Mouse (Mus musculus): ENCODE measurements around the gene Cadm2.

Cadm2 gene

DNA sequence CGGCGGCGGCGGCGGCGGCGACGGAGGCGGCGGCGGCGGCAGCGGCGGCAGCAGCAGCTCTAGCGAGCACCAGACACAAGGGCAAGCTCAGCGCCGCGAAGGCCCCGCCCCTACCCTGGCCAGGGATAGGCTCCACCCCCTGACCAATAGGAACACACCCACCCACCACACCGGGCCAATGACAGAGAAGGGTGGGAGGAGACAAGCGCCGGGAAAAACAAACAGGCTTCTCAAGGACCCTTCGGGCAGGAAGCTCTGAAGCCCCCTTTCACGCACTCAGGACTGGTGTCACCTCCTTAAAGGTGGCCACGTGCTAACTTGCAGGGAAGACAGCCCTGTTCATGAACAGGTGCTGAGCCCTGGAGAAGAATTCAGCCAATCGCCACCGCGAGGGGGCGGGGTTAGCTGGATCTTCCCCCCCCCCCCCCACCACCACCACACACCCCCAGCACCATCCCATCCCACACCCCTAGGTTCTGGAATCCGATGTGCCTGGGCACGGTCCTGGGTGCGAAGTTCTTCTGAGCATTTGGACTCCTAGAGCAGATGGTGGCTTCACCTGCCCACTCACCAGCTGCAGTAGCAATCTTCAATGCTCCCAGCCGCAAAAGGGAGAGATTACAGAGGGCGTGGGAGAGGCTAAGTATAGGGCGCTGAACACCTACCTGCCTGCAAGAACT, at the start of gene Cadm2:
TSS of gene Cadm2 (minus strand) at position 83 of the 680 bp plus-strand sequence.
- in situ Hi-C loops (cut with MboI; ENCODE audit: low pct_unique_long_range_greater_than_20kb in 1 of 2, low sequenced_read_pairs in 2 of 2, unreplicated experiment in 1 of 2): no loop called here

DNA sequence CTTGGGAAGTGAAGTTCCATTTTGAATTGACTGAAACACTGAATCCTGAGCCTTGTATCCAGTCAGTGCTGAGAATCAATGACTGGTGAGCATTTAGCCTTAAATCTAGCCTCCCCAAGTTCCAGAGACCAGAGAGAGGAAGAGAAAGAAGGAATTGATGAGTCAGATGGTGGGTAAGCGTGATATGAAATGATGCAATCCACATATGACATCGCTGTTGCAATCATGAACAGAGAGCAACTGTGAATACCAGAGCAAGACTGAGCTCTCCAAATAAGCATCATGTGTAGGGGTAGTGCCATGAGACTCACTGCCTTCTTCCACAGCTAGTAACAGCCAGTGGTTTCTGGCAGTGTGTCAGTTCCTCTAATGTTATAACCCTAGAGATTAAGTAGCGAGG, 26.2 kb upstream of the Cadm2 start:
- in situ Hi-C loops (cut with MboI; ENCODE audit: low pct_unique_long_range_greater_than_20kb in 1 of 2, low sequenced_read_pairs in 2 of 2, unreplicated experiment in 1 of 2): no loop called here

DNA sequence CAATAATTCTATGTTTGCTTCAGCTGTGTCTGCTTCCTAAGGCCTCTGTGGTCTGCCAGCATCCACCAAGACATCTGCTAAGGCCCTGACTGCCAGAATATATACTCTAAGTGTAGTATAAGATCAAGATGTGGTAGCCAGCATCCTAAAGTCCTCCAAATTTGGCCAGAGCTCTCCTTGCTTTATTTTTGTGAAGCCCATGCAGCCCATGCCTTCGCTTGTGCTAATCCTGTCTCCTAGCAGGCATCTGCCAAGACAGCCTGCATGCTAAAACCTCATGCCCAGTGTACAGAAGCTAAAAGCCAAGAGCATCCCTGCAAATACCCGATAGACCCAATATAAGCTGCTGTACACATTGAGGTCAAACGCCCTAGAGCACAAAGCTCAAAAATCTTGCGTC, 22.9 kb upstream of the Cadm2 start:
- in situ Hi-C loops (cut with MboI; ENCODE audit: low pct_unique_long_range_greater_than_20kb in 1 of 2, low sequenced_read_pairs in 2 of 2, unreplicated experiment in 1 of 2): no loop called here

DNA sequence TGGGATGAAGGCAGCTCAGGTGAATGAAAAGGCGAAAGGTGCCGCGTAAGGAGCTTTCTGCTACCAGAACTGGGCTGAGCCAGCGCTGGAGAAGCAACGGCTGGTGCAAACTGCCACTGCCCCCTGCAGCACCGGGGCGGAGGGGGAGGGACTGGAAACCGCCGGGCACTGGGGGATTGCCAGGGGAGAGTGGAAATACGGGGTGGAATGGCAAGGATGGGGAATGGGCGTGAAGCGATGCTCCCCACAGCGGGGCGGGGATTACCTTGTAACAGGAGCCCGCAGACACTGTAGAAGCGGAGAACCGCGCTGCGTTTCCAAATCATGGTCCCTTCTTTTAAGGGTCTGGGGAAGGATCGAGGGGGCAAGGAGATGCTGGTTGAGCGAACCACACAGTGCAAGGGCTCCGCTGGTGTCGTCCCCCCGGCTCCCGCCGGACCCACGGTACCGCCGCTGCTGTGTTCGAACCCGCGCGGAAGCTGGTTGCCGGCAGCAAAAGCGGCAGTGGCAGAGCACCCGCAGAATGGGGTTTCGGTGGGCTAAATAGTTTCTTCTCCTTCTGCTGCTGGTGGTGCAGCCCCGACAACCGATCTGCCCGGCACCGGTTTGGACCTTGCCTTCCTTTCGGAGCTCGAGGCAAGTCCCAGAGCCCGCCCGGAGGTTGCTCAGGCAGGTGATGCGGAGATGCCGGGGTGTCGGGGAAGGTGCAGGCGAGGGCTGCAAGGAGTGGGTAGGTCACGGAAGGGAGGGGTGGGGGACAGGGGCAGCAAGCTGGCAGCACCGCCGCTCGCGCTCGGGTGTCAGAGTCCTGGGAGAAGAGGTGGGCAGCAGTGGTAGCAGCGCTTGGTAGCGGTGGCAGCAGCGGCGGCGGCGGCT, 564 bp downstream of the Cadm2 start:
- in situ Hi-C loops (cut with MboI; ENCODE audit: low pct_unique_long_range_greater_than_20kb in 1 of 2, low sequenced_read_pairs in 2 of 2, unreplicated experiment in 1 of 2): no loop called here

DNA sequence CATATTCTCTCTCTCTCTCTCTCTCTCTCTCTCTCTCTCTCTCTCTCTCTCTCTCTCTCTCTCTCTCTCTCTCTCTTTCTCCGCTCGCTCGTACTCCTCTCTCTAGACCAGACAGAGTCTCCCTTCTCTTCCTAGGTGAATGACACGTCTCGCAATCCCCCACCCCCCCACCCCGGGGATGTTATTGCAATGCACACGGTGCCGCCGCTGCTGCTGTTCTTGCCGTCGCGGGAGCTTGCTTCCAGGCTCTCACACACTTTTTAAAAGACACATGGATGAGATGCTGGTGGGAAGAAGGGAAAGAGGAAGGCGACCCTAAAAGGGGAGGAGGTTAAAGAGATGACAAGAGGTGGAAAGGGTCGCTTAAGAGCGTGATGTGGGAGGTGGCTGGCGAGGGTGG, 1.3 kb downstream of the Cadm2 start:
- in situ Hi-C loops (cut with MboI; ENCODE audit: low pct_unique_long_range_greater_than_20kb in 1 of 2, low sequenced_read_pairs in 2 of 2, unreplicated experiment in 1 of 2): no loop called here

DNA sequence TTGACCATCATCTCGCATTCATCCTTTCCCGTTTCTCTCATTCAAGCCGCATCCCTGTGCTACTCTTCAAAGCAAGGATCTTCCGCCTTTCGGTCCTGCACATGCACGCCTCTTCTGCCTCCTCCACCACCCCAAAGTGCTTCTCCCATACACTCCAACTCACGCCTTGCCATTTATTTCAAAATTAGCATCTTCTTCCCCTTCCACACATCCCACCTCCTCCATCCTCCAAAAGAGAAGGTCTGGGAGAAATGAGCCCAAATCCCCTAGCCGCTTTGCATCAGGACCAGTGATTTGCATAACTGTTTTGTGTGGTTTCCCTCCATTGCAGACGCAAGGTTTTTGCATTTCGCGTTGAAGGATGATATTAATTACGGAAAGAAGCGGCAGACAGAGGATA, 1.9 kb downstream of the Cadm2 start:
- in situ Hi-C loops (cut with MboI; ENCODE audit: low pct_unique_long_range_greater_than_20kb in 1 of 2, low sequenced_read_pairs in 2 of 2, unreplicated experiment in 1 of 2): no loop called here

DNA sequence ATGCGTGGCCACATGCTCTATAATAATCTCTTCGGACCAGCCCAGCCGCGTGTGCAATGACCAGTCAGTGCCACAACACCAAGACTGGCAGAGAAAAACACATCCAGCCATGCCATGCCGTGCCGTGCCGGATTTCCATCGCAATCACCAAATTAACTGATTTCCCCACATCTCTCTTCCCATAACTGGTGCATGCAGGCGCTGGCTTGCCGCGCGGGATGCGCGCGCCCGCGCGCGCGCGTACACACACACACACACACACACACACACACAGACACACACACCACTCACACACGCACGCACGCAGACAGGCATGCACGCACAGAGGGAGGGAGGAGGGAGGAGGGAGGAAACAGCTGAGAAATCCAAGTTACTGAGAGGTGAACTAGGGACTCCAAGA, 2.9 kb downstream of the Cadm2 start:
- in situ Hi-C loops (cut with MboI; ENCODE audit: low pct_unique_long_range_greater_than_20kb in 1 of 2, low sequenced_read_pairs in 2 of 2, unreplicated experiment in 1 of 2): no loop called here

DNA sequence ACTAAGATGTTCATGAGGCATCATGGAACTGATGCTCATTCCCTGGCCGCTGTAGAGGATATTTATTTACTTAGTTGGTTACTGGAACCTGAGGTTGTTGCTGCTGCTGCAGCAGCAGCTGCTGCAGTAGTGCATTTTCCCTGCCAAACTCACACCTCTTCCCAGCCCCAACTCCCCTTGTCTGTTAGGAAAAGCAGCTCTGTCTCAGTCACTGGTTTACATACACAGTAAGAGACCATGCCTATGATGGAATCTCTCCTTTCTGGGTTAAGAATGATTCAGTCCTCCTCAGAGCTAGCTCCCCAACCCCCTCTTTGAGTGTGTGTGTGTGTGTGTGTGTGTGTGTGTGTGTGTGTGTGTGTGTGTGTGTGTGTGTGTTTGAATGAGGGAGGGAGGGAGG, 3.5 kb downstream of the Cadm2 start:
- in situ Hi-C loops (cut with MboI; ENCODE audit: low pct_unique_long_range_greater_than_20kb in 1 of 2, low sequenced_read_pairs in 2 of 2, unreplicated experiment in 1 of 2): no loop called here

DNA sequence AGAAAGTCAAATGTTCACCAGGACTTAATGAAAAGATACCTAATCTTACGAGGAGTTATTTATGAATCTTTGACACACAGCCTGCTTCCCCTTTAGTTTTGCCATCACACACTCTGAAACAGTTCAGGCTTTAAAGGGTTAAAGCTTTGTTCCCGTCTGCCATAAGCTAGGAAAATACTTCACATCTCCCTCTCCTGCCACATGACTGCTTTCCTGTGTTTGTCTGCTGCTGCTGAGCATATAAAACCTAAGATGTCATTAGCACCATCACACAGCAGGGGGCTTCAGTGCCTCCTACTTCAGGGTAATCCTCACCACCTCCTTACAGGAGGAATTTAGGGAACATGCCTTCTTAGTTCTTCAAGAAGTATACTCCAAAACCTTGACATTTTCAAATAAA, 6.8 kb downstream of the Cadm2 start:
- in situ Hi-C loops (cut with MboI; ENCODE audit: low pct_unique_long_range_greater_than_20kb in 1 of 2, low sequenced_read_pairs in 2 of 2, unreplicated experiment in 1 of 2): no loop called here

DNA sequence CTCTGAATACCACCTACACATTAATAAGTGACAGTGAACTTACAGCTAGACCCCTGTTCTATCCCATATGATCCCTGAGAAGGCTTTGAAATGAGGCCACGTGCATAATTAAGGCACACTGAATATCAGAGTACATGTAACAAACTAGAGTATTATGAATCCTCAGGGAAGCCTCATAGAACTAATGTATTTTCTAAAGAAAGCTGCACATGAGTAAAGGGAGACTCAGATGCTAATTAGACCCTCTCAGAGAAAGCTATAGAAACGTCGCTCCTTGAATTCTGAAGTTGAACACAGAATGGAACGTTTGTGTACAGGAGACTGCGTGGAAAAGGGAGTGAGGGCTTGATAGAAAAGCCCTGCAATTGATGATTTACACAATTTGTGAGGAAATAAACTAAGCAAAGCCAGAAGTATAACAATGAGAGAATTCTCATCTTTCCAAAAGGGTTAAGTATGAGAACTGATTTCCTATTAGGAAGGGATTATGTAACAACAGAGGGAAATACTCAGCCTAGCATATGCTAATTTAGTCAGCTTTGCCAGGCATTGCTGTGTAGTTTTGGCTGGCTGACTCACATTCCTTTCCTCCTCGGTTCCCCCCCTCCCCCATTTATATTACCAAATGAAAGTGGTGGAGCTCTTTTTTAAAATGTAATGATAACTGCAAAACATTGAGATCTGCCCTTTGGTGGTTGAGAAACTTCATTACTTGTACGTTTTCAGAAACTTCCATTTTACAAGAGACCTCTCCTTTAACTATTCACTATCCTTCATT, 9.6 kb downstream of the Cadm2 start:
- in situ Hi-C loops (cut with MboI; ENCODE audit: low pct_unique_long_range_greater_than_20kb in 1 of 2, low sequenced_read_pairs in 2 of 2, unreplicated experiment in 1 of 2): no loop called here

DNA sequence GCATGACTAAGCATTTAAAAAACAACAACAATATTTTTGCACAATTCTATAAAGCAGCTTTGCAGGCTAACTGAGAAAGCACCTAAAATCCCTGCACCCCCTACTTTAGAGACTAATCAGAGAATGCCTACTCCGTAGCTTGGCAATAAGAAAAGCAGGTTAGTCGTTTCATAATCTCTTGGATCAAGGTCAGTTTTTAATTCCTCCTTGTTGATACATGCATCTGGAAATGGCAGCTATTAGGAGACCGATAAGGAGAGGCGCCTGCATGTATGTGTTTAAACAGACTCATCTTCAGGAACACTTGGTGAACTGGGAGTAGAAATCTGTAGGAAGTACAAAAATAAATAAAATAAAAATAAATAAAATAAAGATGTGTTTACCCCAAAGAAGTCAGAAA, 11.6 kb downstream of the Cadm2 start:
- in situ Hi-C loops (cut with MboI; ENCODE audit: low pct_unique_long_range_greater_than_20kb in 1 of 2, low sequenced_read_pairs in 2 of 2, unreplicated experiment in 1 of 2): no loop called here

DNA sequence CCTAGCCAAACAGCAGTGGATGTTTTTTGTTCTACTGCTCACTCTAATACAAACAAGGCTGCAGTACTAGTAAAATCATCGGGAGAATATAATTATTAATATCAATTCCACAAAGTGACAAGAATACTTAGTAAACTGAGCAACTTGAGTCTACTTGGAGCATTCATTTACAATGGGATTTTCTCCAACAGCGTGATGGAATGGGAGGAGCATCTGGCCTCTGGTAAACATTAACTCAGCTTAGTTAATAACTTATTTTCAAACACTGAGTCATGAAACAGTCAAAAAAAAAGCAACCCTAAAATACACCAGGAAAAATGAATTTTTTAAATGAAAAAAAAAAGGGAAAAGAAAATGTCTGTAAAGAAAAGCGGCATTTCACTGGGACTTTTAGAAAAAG, 12.2 kb downstream of the Cadm2 start:
- in situ Hi-C loops (cut with MboI; ENCODE audit: low pct_unique_long_range_greater_than_20kb in 1 of 2, low sequenced_read_pairs in 2 of 2, unreplicated experiment in 1 of 2): no loop called here

DNA sequence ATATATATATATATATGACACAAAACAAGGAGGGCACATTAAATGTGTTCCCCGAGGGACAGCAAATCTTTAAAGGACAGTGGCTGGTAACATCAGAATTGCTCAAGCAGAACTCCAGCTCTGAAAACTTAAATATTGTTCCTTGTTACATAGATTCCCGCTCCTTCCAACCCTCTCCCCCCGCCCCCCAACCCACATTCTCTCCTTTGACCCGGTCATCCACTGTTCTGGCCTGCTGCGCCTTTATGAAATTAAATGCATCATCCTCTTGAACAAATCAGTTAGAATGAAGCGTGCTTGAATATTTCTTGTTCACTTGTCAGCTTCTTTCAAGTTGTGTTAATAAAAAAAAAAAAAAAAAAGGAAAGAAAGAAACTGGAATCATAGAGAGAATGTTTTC, 15.0 kb downstream of the Cadm2 start:
- in situ Hi-C loops (cut with MboI; ENCODE audit: low pct_unique_long_range_greater_than_20kb in 1 of 2, low sequenced_read_pairs in 2 of 2, unreplicated experiment in 1 of 2): no loop called here

DNA sequence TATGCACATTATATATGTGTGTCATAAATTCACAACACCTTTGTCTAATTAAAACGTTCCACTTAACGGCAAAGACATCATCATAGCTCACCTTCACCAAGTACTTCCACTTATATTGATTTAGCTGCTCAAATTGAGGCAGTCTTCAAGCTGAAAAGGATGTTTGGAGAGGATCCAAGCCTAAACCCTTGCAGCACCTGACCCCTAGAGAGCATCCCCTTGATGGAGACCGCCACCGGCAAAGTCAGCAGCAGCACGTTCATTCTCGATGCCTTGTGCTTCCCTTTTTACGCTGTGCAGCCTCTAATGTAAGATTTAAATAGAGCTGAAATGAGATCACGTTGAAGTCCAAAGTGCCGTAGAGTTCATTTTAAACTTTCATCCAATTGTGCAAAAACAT, 20.7 kb downstream of the Cadm2 start:
- in situ Hi-C loops (cut with MboI; ENCODE audit: low pct_unique_long_range_greater_than_20kb in 1 of 2, low sequenced_read_pairs in 2 of 2, unreplicated experiment in 1 of 2): no loop called here

DNA sequence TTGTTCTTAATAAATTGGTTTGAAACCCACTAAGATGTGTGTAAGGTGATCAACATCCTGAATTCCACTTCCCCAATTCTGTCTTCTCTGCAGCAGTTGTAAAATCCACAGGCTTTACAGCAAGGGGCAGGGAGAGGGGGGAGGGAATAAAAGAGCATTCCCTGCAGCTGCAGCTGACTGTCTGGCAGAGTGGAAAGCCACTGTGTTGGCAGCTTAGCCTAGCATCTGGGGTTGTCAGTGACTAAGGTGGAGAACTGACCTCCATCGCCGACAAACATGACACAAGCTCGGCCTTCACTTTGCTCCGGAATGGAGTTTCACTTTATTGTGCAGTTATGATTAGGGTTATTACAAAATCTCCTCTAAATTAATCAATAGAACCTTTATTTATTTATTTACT, 21.9 kb downstream of the Cadm2 start:
- in situ Hi-C loops (cut with MboI; ENCODE audit: low pct_unique_long_range_greater_than_20kb in 1 of 2, low sequenced_read_pairs in 2 of 2, unreplicated experiment in 1 of 2): no loop called here

DNA sequence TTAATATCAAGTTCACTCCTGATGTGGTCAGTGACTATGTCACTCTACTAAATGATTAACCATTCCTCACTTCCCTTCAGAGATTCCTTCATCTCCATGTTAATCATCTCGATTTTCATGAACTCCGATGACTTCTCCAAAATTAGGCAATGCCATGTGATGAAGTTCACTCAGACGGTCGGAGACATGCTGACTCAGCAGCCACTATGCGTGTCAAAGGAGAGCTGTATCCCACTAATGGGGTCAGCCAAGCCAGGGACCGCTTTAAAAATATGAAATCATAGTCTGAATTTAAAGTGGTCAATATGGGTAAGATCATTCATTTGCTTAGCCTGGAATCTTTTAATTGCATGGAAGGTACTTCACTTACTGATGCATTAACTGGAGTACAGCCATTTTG, 29.7 kb downstream of the Cadm2 start:
- in situ Hi-C loops (cut with MboI; ENCODE audit: low pct_unique_long_range_greater_than_20kb in 1 of 2, low sequenced_read_pairs in 2 of 2, unreplicated experiment in 1 of 2): no loop called here

DNA sequence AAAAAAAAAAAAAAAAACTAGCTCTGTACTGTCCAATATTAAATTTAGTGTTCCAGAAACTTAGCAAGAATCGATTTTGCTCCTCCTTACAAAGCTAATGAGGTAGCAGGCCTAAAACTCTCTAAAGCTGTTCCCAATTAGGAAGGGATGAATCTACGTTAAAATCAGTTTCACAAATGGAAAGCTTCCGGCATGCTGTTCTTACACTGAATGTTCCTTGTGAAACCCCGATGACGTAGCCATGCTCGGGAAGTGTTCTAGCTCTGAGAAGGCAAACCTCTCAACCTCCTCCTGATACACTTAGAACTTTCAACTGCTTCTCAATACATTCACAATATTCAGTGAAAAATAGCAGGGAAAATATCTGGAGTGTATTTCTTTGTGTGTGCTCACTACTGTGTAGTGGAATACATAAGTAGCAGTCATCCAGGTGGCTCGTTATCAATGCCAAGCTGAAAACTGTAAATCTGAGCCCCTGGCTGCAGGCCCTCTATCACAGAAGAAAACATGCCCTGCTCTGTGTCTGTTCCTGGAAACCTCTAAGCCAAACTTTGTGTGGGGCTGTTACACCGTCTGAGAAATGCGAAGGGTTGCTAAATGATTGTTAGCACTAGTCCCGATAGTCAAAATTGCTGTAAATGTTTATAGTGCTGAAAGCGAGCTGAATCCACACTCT, 41.7 kb downstream of the Cadm2 start:
- in situ Hi-C loops (cut with MboI; ENCODE audit: low pct_unique_long_range_greater_than_20kb in 1 of 2, low sequenced_read_pairs in 2 of 2, unreplicated experiment in 1 of 2): no loop called here

DNA sequence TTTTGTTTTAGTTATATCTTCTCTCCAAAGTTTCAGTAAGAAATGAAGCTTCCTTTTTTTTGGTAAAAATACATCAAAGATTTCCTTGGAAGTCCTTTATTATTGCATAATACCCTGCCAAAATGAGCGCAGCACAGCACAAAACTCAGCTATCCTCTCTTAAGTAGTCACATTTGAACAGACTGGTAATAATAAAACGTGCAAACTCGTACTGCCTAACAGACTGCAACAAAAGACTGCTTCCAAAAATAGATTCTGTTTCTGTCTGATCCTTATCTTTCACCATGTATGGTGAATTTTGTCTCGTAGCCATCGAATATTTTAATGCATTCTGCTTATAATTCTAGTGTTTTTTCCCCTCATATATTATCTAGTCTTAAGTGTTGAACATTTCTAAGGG, 45.2 kb downstream of the Cadm2 start:
- in situ Hi-C loops (cut with MboI; ENCODE audit: low pct_unique_long_range_greater_than_20kb in 1 of 2, low sequenced_read_pairs in 2 of 2, unreplicated experiment in 1 of 2): no loop called here

DNA sequence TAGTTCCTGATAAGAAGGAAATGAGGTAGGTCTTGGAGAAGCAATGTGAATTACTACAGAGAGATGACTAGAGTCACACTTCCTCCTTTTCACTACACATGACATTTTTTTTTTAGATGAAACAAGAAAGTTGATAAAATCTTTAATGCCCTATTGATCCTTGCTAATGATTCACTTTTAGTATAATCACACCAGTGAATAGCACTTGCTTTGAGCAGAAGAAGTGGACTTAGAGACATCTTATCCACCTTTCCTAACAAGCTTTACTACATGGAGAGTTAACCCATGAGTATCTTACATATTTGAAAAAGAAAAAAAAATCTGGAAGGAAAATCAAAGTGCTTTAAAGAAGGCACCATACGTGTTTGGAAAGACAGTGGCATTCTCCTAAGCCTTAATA, 93.7 kb downstream of the Cadm2 start:
- in situ Hi-C loops (cut with MboI; ENCODE audit: low pct_unique_long_range_greater_than_20kb in 1 of 2, low sequenced_read_pairs in 2 of 2, unreplicated experiment in 1 of 2): no loop called here
